Mouse (Mus musculus) lung, postnatal 25 days (tissue): ENCODE data around the gene Gm379.

Experiments used
- DNase-seq: peaks from one replicate; pipeline ENCODE4 v3.0.0; 2022; ENCODE audit warnings: low spot score

Gene Gm379

DNA sequence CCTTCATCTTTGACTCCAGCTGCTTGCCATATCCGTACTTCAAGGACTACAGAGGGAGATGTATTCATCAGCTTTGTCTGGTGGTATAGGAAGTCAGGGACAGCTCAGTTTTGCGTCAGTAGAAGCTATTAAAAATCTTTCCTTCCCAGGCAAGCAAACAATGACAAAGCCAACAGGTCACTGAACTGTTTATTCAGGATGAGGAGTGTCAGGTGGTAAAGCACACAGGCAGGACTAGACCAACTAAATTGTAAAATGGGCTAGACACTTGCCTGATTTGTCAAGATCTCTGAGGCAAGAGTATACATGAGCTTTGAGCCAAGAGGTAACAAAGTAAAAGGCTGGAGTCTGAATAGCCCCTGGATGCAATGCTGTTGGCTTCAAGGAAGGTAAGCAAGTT lies at the start of gene Gm379:
TSS of gene Gm379 (minus strand) at position 7 of the 400 bp plus-strand sequence.
- no peak for DNase-seq

DNA sequence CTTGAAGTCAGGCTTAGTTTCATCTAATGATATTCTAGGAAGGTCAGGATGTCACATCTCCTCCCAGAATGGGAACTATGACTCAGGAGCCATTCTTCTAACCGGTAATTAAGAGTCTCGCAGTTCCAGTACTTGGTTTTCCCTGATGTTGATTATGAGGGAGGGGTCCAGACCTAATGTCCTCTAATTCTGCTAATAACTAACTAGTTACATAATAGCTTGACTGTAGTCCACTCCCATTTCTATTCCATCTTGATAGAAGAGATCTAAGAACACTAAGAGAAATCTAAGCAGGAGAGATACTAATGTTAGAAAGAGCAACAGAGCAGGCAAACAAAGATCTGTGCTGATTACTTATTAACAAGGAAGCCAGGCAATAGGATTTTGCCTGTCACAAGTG lies 39.6 kb upstream of the Gm379 start:
- DNase-seq = no peak

DNA sequence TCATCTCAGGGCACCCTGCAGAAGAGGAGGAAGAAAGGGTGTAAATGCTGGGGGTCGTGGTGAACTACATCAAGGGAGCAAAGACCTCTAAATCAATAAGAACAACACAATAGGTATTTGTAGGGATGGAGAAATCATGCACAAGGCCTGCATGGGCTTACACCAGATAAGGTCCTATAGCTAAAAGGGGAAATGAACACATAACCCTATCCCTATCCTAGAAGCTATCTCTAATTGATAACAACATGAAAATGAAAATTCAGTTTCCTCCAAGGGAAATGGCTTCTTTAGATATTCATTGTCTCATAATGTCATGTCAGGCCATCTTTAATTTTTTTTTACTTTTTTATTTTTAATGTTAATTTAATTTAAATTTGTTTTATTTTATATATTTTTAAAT lies 4.2 kb upstream of the Gm379 start:
- DNase-seq = no peak

GRCm38 (mm10) chrX:108621991-108622390 lies 42.7 kb downstream of the Gm379 start:
- no peak for DNase-seq

GRCm38 (mm10) chrX:108620886-108621285 lies 43.8 kb downstream of the Gm379 start:
- no peak for DNase-seq
